Mouse (Mus musculus): Measurements from ENCODE around the gene Tspan14. TPM values are rescaled to one million over a fixed set of nuclear protein-coding genes. Genes with fewer than 3 reads are reported as not detected.

Tspan14 gene
- polyA plus RNA-seq, 1 experiment from 2014 or later = 43.4 TPM

- Histone ChIP-seq H3K4me2 (ENCODE audit: low read length) (no peak overlapping the region), H3K4me3 (ENCODE audit: control insufficient read depth in 1 of 2, insufficient read depth in 1 of 2, low read depth in 1 of 2, low read length in 2 of 2) (no peak overlapping the region), H3K4me1 (ENCODE audit: control insufficient read depth in 2 of 2, insufficient read depth in 2 of 2, low read length in 2 of 2) (peaks cover 8 to 12% of the 10 kb centered on the region in 2 experiments; a peak in 3 of 4 replicates), H3K9ac (ENCODE audit: low read length) (no peak overlapping the region), H3K27me3 (ENCODE audit: control insufficient read depth, insufficient read depth, low read length) (no peaks in the 10 kb centered on the region), H3K9me3 (ENCODE audit: control insufficient read depth, low read length) (no peaks in the 10 kb centered on the region), H3K36me3 (ENCODE audit: control insufficient read depth, insufficient read depth, low read length) (no peaks in the 10 kb centered on the region), H3K27ac (replicated peaks in 1 of 2; ENCODE audit: control insufficient read depth in 1 of 2, insufficient read depth in 1 of 2, low read depth in 2 of 2, low read length in 2 of 2) (no peak overlapping the region)
- WGBS = 28% methylated on average over 3 of the region's 3 CpGs
- ATAC-seq (ENCODE audit: insufficient number of reproducible peaks, insufficient read depth, low FRiP score, low read depth) = no peak
These were observed 40.3 kb upstream of the Tspan14 start for GRCm38 (mm10) chr14:41006899-41007298.

GRCm38 (mm10) chr14:41006263-41006662 lies 39.7 kb upstream of the Tspan14 start:
- Histone ChIP-seq H3K36me3 (ENCODE audit: control insufficient read depth, insufficient read depth, low read length) (no peaks in the 10 kb centered on the region), H3K4me2 (ENCODE audit: low read length) (no peak overlapping the region), H3K4me3 (ENCODE audit: control insufficient read depth in 1 of 2, insufficient read depth in 1 of 2, low read depth in 1 of 2, low read length in 2 of 2) (no peak overlapping the region), H3K9me3 (ENCODE audit: control insufficient read depth, low read length) (no peaks in the 10 kb centered on the region), H3K4me1 (ENCODE audit: control insufficient read depth in 2 of 2, insufficient read depth in 2 of 2, low read length in 2 of 2) (peaks cover 8 to 12% of the 10 kb centered on the region in 2 experiments; a peak in 3 of 4 replicates), H3K27me3 (ENCODE audit: control insufficient read depth, insufficient read depth, low read length) (no peaks in the 10 kb centered on the region), H3K9ac (ENCODE audit: low read length) (no peak overlapping the region), H3K27ac (replicated peaks in 1 of 2; ENCODE audit: control insufficient read depth in 1 of 2, insufficient read depth in 1 of 2, low read depth in 2 of 2, low read length in 2 of 2) (no peak overlapping the region)
- 84% methylated on average over 10 of the region's 10 CpGs for WGBS
- no peak for ATAC-seq (ENCODE audit: insufficient number of reproducible peaks, insufficient read depth, low FRiP score, low read depth)

- WGBS = 83% methylated on average over 9 of the region's 9 CpGs
- Histone ChIP-seq H3K27me3 (ENCODE audit: control insufficient read depth, insufficient read depth, low read length) (no peaks in the 10 kb centered on the region), H3K27ac (replicated peaks in 1 of 2; ENCODE audit: control insufficient read depth in 1 of 2, insufficient read depth in 1 of 2, low read depth in 2 of 2, low read length in 2 of 2) (no peak overlapping the region), H3K4me1 (ENCODE audit: control insufficient read depth in 2 of 2, insufficient read depth in 2 of 2, low read length in 2 of 2) (peaks cover 8 to 12% of the 10 kb centered on the region in 2 experiments; a peak in 3 of 4 replicates), H3K9me3 (ENCODE audit: control insufficient read depth, low read length) (no peaks in the 10 kb centered on the region), H3K4me2 (ENCODE audit: low read length) (no peak overlapping the region), H3K36me3 (ENCODE audit: control insufficient read depth, insufficient read depth, low read length) (no peaks in the 10 kb centered on the region), H3K9ac (ENCODE audit: low read length) (no peak overlapping the region), H3K4me3 (ENCODE audit: control insufficient read depth in 1 of 2, insufficient read depth in 1 of 2, low read depth in 1 of 2, low read length in 2 of 2) (no peak overlapping the region)
- ATAC-seq (ENCODE audit: insufficient number of reproducible peaks, insufficient read depth, low FRiP score, low read depth) = no peak
These were observed 39.1 kb upstream of the Tspan14 start for GRCm38 (mm10) chr14:41005716-41006115.

- Histone ChIP-seq H3K9ac (ENCODE audit: low read length) (no peak overlapping the region), H3K4me2 (ENCODE audit: low read length) (peak overlapping the region; percentile 45), H3K36me3 (ENCODE audit: control insufficient read depth, insufficient read depth, low read length) (no peaks in the 10 kb centered on the region), H3K27me3 (ENCODE audit: control insufficient read depth, insufficient read depth, low read length) (no peaks in the 10 kb centered on the region), H3K27ac (replicated peaks in 1 of 2; ENCODE audit: control insufficient read depth in 1 of 2, insufficient read depth in 1 of 2, low read depth in 2 of 2, low read length in 2 of 2) (0 out of 4 replicates have a peak overlapping the region, but pooled peaks of 1 of the 2 experiments have one; percentile 37), H3K9me3 (ENCODE audit: control insufficient read depth, low read length) (no peaks in the 10 kb centered on the region), H3K4me3 (ENCODE audit: control insufficient read depth in 1 of 2, insufficient read depth in 1 of 2, low read depth in 1 of 2, low read length in 2 of 2) (peak overlapping the region in 1 of 2 experiments; percentile 11; a peak in 1 of 4 replicates), H3K4me1 (ENCODE audit: control insufficient read depth in 2 of 2, insufficient read depth in 2 of 2, low read length in 2 of 2) (peaks cover 8 to 12% of the 10 kb centered on the region in 2 experiments; a peak in 3 of 4 replicates)
- no peak for ATAC-seq (ENCODE audit: insufficient number of reproducible peaks, insufficient read depth, low FRiP score, low read depth)
- WGBS = 26% methylated on average over 22 of the region's 22 CpGs
These were observed 37.9 kb upstream of the Tspan14 start for GRCm38 (mm10) chr14:41004201-41005141.

- no peak for ATAC-seq (ENCODE audit: insufficient number of reproducible peaks, insufficient read depth, low FRiP score, low read depth)
- H3K9me3 ChIP-seq (ENCODE audit: control insufficient read depth, low read length) = no peaks in the 10 kb centered on the region
- no peak overlapping the region for H3K4me2 ChIP-seq (ENCODE audit: low read length)
- peaks cover 8 to 9% of the 10 kb centered on the region in 2 experiments; a peak in 3 of 4 replicates for H3K4me1 ChIP-seq (ENCODE audit: control insufficient read depth in 2 of 2, insufficient read depth in 2 of 2, low read length in 2 of 2)
- no peak overlapping the region for H3K4me3 ChIP-seq (ENCODE audit: control insufficient read depth in 1 of 2, insufficient read depth in 1 of 2, low read depth in 1 of 2, low read length in 2 of 2)
- H3K27ac ChIP-seq (replicated peaks in 1 of 2; ENCODE audit: control insufficient read depth in 1 of 2, insufficient read depth in 1 of 2, low read depth in 2 of 2, low read length in 2 of 2) = no peak overlapping the region
- H3K27me3 ChIP-seq (ENCODE audit: control insufficient read depth, insufficient read depth, low read length) = no peaks in the 10 kb centered on the region
- H3K36me3 ChIP-seq (ENCODE audit: control insufficient read depth, insufficient read depth, low read length) = peaks cover 14% of the 10 kb centered on the region
- H3K9ac ChIP-seq (ENCODE audit: low read length) = no peak overlapping the region
- WGBS = 84% methylated on average over 5 of the region's 5 CpGs
These were observed 35.0 kb upstream of the Tspan14 start for GRCm38 (mm10) chr14:41001576-41001975.

- Histone ChIP-seq H3K36me3 (ENCODE audit: control insufficient read depth, insufficient read depth, low read length) (peaks cover 14% of the 10 kb centered on the region), H3K27ac (replicated peaks in 1 of 2; ENCODE audit: control insufficient read depth in 1 of 2, insufficient read depth in 1 of 2, low read depth in 2 of 2, low read length in 2 of 2) (no peak overlapping the region), H3K9me3 (ENCODE audit: control insufficient read depth, low read length) (no peaks in the 10 kb centered on the region), H3K4me3 (ENCODE audit: control insufficient read depth in 1 of 2, insufficient read depth in 1 of 2, low read depth in 1 of 2, low read length in 2 of 2) (no peak overlapping the region), H3K9ac (ENCODE audit: low read length) (no peak overlapping the region), H3K4me1 (ENCODE audit: control insufficient read depth in 2 of 2, insufficient read depth in 2 of 2, low read length in 2 of 2) (peaks cover 8 to 9% of the 10 kb centered on the region in 2 experiments; a peak in 3 of 4 replicates), H3K27me3 (ENCODE audit: control insufficient read depth, insufficient read depth, low read length) (no peaks in the 10 kb centered on the region), H3K4me2 (ENCODE audit: low read length) (no peak overlapping the region)
- 67% methylated on average over 4 of the region's 4 CpGs for WGBS
- ATAC-seq (ENCODE audit: insufficient number of reproducible peaks, insufficient read depth, low FRiP score, low read depth) = no peak
These were observed 34.2 kb upstream of the Tspan14 start for GRCm38 (mm10) chr14:41000801-41001200.

GRCm38 (mm10) chr14:40999904-41000645 lies 33.5 kb upstream of the Tspan14 start:
- Histone ChIP-seq H3K4me3 (ENCODE audit: control insufficient read depth in 1 of 2, insufficient read depth in 1 of 2, low read depth in 1 of 2, low read length in 2 of 2) (no peak overlapping the region), H3K27ac (replicated peaks in 1 of 2; ENCODE audit: control insufficient read depth in 1 of 2, insufficient read depth in 1 of 2, low read depth in 2 of 2, low read length in 2 of 2) (no peak overlapping the region), H3K4me2 (ENCODE audit: low read length) (no peak overlapping the region), H3K9me3 (ENCODE audit: control insufficient read depth, low read length) (no peaks in the 10 kb centered on the region), H3K36me3 (ENCODE audit: control insufficient read depth, insufficient read depth, low read length) (peaks cover 14% of the 10 kb centered on the region), H3K27me3 (ENCODE audit: control insufficient read depth, insufficient read depth, low read length) (no peaks in the 10 kb centered on the region), H3K4me1 (ENCODE audit: control insufficient read depth in 2 of 2, insufficient read depth in 2 of 2, low read length in 2 of 2) (peaks cover 8 to 9% of the 10 kb centered on the region in 2 experiments; a peak in 3 of 4 replicates), H3K9ac (ENCODE audit: low read length) (no peak overlapping the region)
- no peak for ATAC-seq (ENCODE audit: insufficient number of reproducible peaks, insufficient read depth, low FRiP score, low read depth)
- 78% methylated on average over 7 of the region's 7 CpGs for WGBS

Data from heart, embryonic 14.5 days (tissue).